8 mouse cellular contexts compared by ENCODE assay signal in genomic region chr16:10542698-10543365, GRCm38 (mm10). TPM values are rescaled to one million over a fixed set of nuclear protein-coding genes. Genes with fewer than 3 reads are reported as not detected.
DNase-seq lines count a peak whose midpoint lies in the region; ATAC-seq and TF ChIP-seq lines count a peak whose summit lies in the region.

Gene Dexi (minus strand): TSS chr16:10543054.

- no peaks in the 10 kb centered on the region for H3K9me3 ChIP-seq in MEL (replicated peaks; ENCODE audit: insufficient read depth, low read length)
- H3K9me3 ChIP-seq in forebrain, postnatal 0 days (ENCODE audit: low read length): no peaks in the 10 kb centered on the region
- H3K9me3 ChIP-seq in lung, embryonic 15.5 days: no peaks in the 10 kb centered on the region

- H3K36me3 ChIP-seq in MEL (ENCODE audit: control insufficient read depth in 1 of 2, insufficient read depth in 2 of 2, low read length in 2 of 2): peaks cover 0 to 10% of the 10 kb centered on the region in 2 experiments; a peak in 1 of 4 replicates
- H3K36me3 ChIP-seq in forebrain, postnatal 0 days (ENCODE audit: insufficient read depth): no peaks in the 10 kb centered on the region
- no peaks in the 10 kb centered on the region for H3K36me3 ChIP-seq in lung, embryonic 15.5 days

- peak; percentile 98 for DNase-seq in MEL (ENCODE audit: low read depth, low spot score)
- DNase-seq in cerebellum, adult 2 months: peak; percentile 96 to 98
- DNase-seq in forebrain, postnatal 0 days: peak; percentile 97
- DNase-seq in heart, postnatal 4 days: peak; percentile 94
- peak; percentile 96 for DNase-seq in layer of hippocampus, adult 8-10 months (ENCODE audit: low spot score in 2 of 2)
- peak; percentile 97 for DNase-seq in ovary, adult 18-20 months (ENCODE audit: low spot score)
- DNase-seq in thymus, postnatal 0 days (ENCODE audit: low spot score): peak; percentile 99

- no peaks in the 10 kb centered on the region for H3K27me3 ChIP-seq in MEL (ENCODE audit: control insufficient read depth in 1 of 2, insufficient read depth in 2 of 2, low read length in 2 of 2)
- no peaks in the 10 kb centered on the region; the same call in 1 of the 2 replicates for H3K27me3 ChIP-seq in cerebellum, adult 2 months (ENCODE audit: control insufficient read depth, insufficient read depth, low read length)
- no peaks in the 10 kb centered on the region for H3K27me3 ChIP-seq in forebrain, postnatal 0 days (ENCODE audit: insufficient read depth, low read length)
- no peaks in the 10 kb centered on the region for H3K27me3 ChIP-seq in lung, embryonic 15.5 days

- H3K79me2 ChIP-seq in MEL (ENCODE audit: control insufficient read depth, insufficient read depth, low read length, poor library complexity): peaks cover 10% of the 10 kb centered on the region

- TF ChIP-seq EP300 in MEL (IDR thresholded peaks at IDR 0.05; ENCODE audit: low read depth in 1 of 2, low read length in 2 of 2): no peak

- under 1% methylated on average over 58 of the region's 61 CpGs for WGBS in cerebellum, adult 2 months
- 2% methylated on average over 51 of the region's 61 CpGs for WGBS in forebrain, postnatal 0 days
- under 1% methylated on average over 60 of the region's 61 CpGs for WGBS in lung, embryonic 15.5 days

- peak within 1 kb of the TSS; percentile 21; the same call in 1 of the 2 replicates for H3K27ac ChIP-seq in MEL (ENCODE audit: control insufficient read depth, low read depth, low read length)
- H3K27ac ChIP-seq in cerebellum, adult 2 months (ENCODE audit: insufficient read depth, low read length): peak within 1 kb of the TSS; percentile 83
- H3K27ac ChIP-seq in forebrain, postnatal 0 days (ENCODE audit: low read depth, low read length): peak within 1 kb of the TSS; percentile 67
- peak within 1 kb of the TSS; percentile 89 for H3K27ac ChIP-seq in lung, embryonic 15.5 days

- TF ChIP-seq RAD21 in MEL (IDR thresholded peaks at IDR 0.05; ENCODE audit: low read depth, low read length): no peak

- TF ChIP-seq POLR2A in MEL (IDR thresholded peaks at IDR 0.05; ENCODE audit: control insufficient read depth in 1 of 2, insufficient read depth in 1 of 2, low read depth in 1 of 2, low read length in 2 of 2, poor library complexity in 1 of 2): peak; percentile 90 to 94
- TF ChIP-seq POLR2A in cerebellum, adult 2 months (IDR thresholded peaks at IDR 0.05; ENCODE audit: borderline replicate concordance, insufficient read depth, low read length): peak; percentile 90

- peak within 1 kb of the TSS; percentile 93 for H3K4me2 ChIP-seq in forebrain, postnatal 0 days (ENCODE audit: low read depth)
- H3K4me2 ChIP-seq in lung, embryonic 15.5 days: peak within 1 kb of the TSS; percentile 85

- TF ChIP-seq CTCF in MEL (IDR thresholded peaks at IDR 0.05 in 2 of 3, conservative IDR thresholded peaks at IDR 0.05 in 1 of 3; ENCODE audit: control insufficient read depth in 1 of 3, insufficient read depth in 1 of 3, low read depth in 2 of 3, low read length in 3 of 3, poor library complexity in 1 of 3, severe bottlenecking in 1 of 3): peak in 1 of 3 experiments; percentile 13; a peak in 1 of 6 replicates
- no peak for TF ChIP-seq CTCF in cerebellum, adult 2 months (IDR thresholded peaks at IDR 0.05; ENCODE audit: borderline replicate concordance, insufficient read depth, low read depth, low read length)
- peak; percentile 52 for TF ChIP-seq CTCF in forebrain, postnatal 0 days (IDR thresholded peaks at IDR 0.05; ENCODE audit: low read depth)

- peaks cover 7 to 23% of the 10 kb centered on the region in 2 experiments for H3K4me1 ChIP-seq in MEL (ENCODE audit: control insufficient read depth in 1 of 2, insufficient read depth in 2 of 2, low read length in 2 of 2)
- peaks cover 19% of the 10 kb centered on the region for H3K4me1 ChIP-seq in cerebellum, adult 2 months (ENCODE audit: control insufficient read depth, insufficient read depth, low read length)
- peaks cover 44% of the 10 kb centered on the region for H3K4me1 ChIP-seq in forebrain, postnatal 0 days (ENCODE audit: insufficient read depth)
- peaks cover 45% of the 10 kb centered on the region for H3K4me1 ChIP-seq in lung, embryonic 15.5 days

- peak within 1 kb of the TSS; percentile 66 to 74 for H3K4me3 ChIP-seq in MEL (ENCODE audit: control insufficient read depth in 1 of 2, insufficient read depth in 1 of 2, low read depth in 2 of 2, low read length in 2 of 2)
- H3K4me3 ChIP-seq in cerebellum, adult 2 months (replicated peaks; ENCODE audit: insufficient read depth, low read depth, low read length): peak within 1 kb of the TSS; percentile 92
- H3K4me3 ChIP-seq in forebrain, postnatal 0 days (ENCODE audit: low read depth, low read length): peak within 1 kb of the TSS; percentile 83
- H3K4me3 ChIP-seq in lung, embryonic 15.5 days: peak within 1 kb of the TSS; percentile 72

- H3K9ac ChIP-seq in MEL (ENCODE audit: control insufficient read depth, low read depth, low read length, poor library complexity, severe bottlenecking): peak within 1 kb of the TSS; percentile 82
- H3K9ac ChIP-seq in forebrain, postnatal 0 days: peak within 1 kb of the TSS; percentile 82
- peak within 1 kb of the TSS; percentile 83 for H3K9ac ChIP-seq in lung, embryonic 15.5 days

- ATAC-seq in forebrain, postnatal 0 days: peak; percentile 94
- ATAC-seq in lung, embryonic 15.5 days (ENCODE audit: borderline replicate concordance, extremely low read depth, low FRiP score, low TSS enrichment): peak; percentile 93

TF ChIP-seq in MEL, 35 proteins besides CTCF, POLR2A, EP300 and RAD21 (continues in another document):
- TF ChIP-seq SIN3A (IDR thresholded peaks at IDR 0.05; ENCODE audit: low read length) (peak; percentile 66; the same call in 1 of the 2 replicates), NELFE (IDR thresholded peaks at IDR 0.05; ENCODE audit: low read depth, low read length) (peak; percentile 88), POLR2AphosphoS2 (IDR thresholded peaks at IDR 0.05; ENCODE audit: low read length) (peak; percentile 66; the same call in 1 of the 2 replicates), KAT2A (conservative IDR thresholded peaks at IDR 0.05; ENCODE audit: low read depth, low read length) (no peak), MYB (IDR thresholded peaks at IDR 0.05; ENCODE audit: low read depth, low read length) (no peak), CHD2 (IDR thresholded peaks at IDR 0.05; ENCODE audit: low read length) (no peak), BHLHE40 (IDR thresholded peaks at IDR 0.05; ENCODE audit: borderline replicate concordance, low read depth, low read length) (no peak), UBTF (IDR thresholded peaks at IDR 0.05; ENCODE audit: borderline replicate concordance, insufficient read depth, low read depth, low read length) (0 out of 2 replicates have a peak, but pooled peaks have one; percentile 23), E2F4 (IDR thresholded peaks at IDR 0.05; ENCODE audit: borderline replicate concordance, low read depth, low read length) (no peak), MXI1 (IDR thresholded peaks at IDR 0.05; ENCODE audit: low read depth, low read length) (no peak), MEF2A (IDR thresholded peaks at IDR 0.05; ENCODE audit: extremely low read depth, insufficient replicate concordance, low read depth, low read length, poor library complexity, severe bottlenecking) (no peak), ELF1 (IDR thresholded peaks at IDR 0.05; ENCODE audit: low read depth, low read length) (no peak), USF1 (IDR thresholded peaks at IDR 0.05; ENCODE audit: low read depth, low read length) (no peak), GABPA (IDR thresholded peaks at IDR 0.05; ENCODE audit: low read depth, low read length) (no peak), ZNF384 (IDR thresholded peaks at IDR 0.05; ENCODE audit: low read depth, low read length) (no peak), TAL1 (IDR thresholded peaks at IDR 0.05; ENCODE audit: low read length) (no peak), JUND (IDR thresholded peaks at IDR 0.05; ENCODE audit: low read depth, low read length) (no peak), ZC3H11A (IDR thresholded peaks at IDR 0.05; ENCODE audit: low read depth, low read length) (no peak), SMC3 (IDR thresholded peaks at IDR 0.05; ENCODE audit: low read depth, low read length) (no peak), HCFC1 (IDR thresholded peaks at IDR 0.05; ENCODE audit: low read depth, low read length) (peak; percentile 69), CHD1 (IDR thresholded peaks at IDR 0.05; ENCODE audit: low read depth, low read length) (no peak), RCOR1 (IDR thresholded peaks at IDR 0.05; ENCODE audit: low read depth, low read length) (no peak), NRF1 (IDR thresholded peaks at IDR 0.05; ENCODE audit: insufficient read depth, low read depth, low read length, poor library complexity, severe bottlenecking) (0 out of 2 replicates have a peak, but pooled peaks have one; percentile 13), ETS1 (IDR thresholded peaks at IDR 0.05; ENCODE audit: low read depth, low read length) (no peak), MYC (IDR thresholded peaks at IDR 0.05; ENCODE audit: low read depth, low read length) (no peak), GATA1 (IDR thresholded peaks at IDR 0.05; ENCODE audit: low read depth, low read length) (no peak), TCF12 (IDR thresholded peaks at IDR 0.05; ENCODE audit: low read depth, low read length) (peak; percentile 74), TBP (IDR thresholded peaks at IDR 0.05; ENCODE audit: low read depth, low read length) (peak; percentile 96), ZMIZ1 (IDR thresholded peaks at IDR 0.05; ENCODE audit: low read depth, low read length) (peak; percentile 78), POLR2AphosphoS5 (IDR thresholded peaks at IDR 0.05; ENCODE audit: borderline replicate concordance, low read depth, low read length) (no peak), MAX (IDR thresholded peaks at IDR 0.05; ENCODE audit: low read length) (peak; percentile 14; the same call in 1 of the 2 replicates), MAFK (IDR thresholded peaks at IDR 0.05; ENCODE audit: borderline replicate concordance, low read depth, low read length) (no peak)

RNA-seq across cellular contexts. Expression of gene Dexi, which starts in this region (rescaled TPM):
- 8.1 and 9.3 TPM in 2 replicates for total RNA-seq in MEL (2012; rRNA removed)
- 10 to 100 TPM in 1 of 2 experiments, not detected in 1; 17.8 TPM for polyA plus RNA-seq in MEL (2012; ENCODE audit: insufficient read depth in 1 of 2, insufficient read length in 2 of 2, low read depth in 1 of 2, low replicate concordance in 2 of 2, missing spikeins in 1 of 2)
- 126 and 143 TPM in 2 replicates for polyA plus RNA-seq in cerebellum, adult 2 months (2012; rRNA removed)
- 23.9 and 24.6 TPM in 2 replicates for total RNA-seq in forebrain, postnatal 0 days (2014; rRNA removed)
- polyA plus RNA-seq in forebrain, postnatal 0 days (2015; fragmentation: Nextera tagmentation; extraction: Ambion mirVana): 16.1 and 16.2 TPM in 2 replicates
- 10 to 100 TPM; 22.4 to 22.6 TPM for total RNA-seq in heart, postnatal 4 days (2021)
- total RNA-seq in layer of hippocampus, adult 8-10 months (2022): 10 to 100 TPM; 55.5 to 66.1 (median 63.2) TPM
- polyA plus RNA-seq in lung, embryonic 15.5 days (2015; fragmentation: Nextera tagmentation; extraction: Ambion mirVana): 25.5 and 25.6 TPM in 2 replicates
- polyA plus RNA-seq in thymus, postnatal 0 days (2015; fragmentation: Nextera tagmentation; extraction: Ambion mirVana): 27.0 and 35.2 TPM in 2 replicates

Comparison
In these comparisons a context has a peak if more than half of its experiments do, and no peak if none do; other contexts are left out.
1. Peak in every context shown above with its lines: DNase-seq, ATAC-seq, H3K4me3 ChIP-seq and H3K27ac ChIP-seq.
2. H3K27ac ChIP-seq: peak in every context shown above with its lines; median percentile 89 in lung, embryonic 15.5 days; 83 in cerebellum, adult 2 months; 67 in forebrain, postnatal 0 days; 21 in MEL.